Mouse (Mus musculus): ENCODE results near the gene Ndufc2.

Gene Ndufc2

DNA sequence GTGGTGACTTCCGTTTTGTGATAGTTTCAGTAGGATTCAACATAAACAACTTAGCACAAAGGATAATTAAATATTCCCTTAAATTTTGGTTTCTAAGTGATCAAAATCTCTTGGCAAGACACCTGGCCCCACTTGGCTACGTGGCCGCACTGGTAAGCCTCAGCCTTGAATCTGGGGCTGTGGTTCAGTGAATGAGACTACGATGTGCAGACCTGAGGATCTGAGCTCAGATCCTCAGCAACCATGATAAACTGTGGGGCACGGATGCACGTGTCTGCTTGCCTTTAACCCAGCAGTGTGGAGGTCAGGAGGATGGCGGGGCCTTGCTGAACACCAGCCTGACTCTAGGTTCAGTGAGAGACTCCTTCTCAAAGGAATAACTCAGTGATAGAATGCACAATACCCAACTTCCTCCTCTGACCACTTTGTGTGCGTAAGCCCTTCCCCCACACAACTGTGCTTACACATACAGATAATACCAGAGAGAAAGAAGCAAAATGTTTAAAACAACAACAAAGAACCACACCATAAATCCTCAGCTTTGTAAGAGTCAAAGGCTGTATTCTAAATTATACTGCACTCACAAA lies 12.1 kb upstream of the Ndufc2 start:
- no peak for DNase-seq

DNA sequence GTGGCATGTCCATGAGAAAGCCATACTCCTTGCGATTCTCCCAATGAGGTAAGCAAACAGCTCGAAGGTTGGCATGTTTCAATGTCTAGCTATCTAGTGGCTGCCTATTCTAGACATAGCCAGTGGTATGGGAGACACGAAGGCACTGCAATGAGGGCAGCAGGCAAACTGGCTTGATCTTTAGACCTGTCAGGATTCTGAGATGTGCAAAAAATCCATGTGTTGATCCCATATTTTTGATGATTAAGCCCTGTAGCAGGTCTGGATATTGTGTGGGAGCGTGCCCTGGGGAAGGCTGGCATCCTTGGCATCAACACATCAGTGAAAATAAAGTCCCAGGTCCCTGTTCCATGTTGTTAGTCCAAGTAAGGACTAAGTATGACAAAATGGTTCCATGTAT lies 11.3 kb upstream of the Ndufc2 start:
- no peak for DNase-seq

DNA sequence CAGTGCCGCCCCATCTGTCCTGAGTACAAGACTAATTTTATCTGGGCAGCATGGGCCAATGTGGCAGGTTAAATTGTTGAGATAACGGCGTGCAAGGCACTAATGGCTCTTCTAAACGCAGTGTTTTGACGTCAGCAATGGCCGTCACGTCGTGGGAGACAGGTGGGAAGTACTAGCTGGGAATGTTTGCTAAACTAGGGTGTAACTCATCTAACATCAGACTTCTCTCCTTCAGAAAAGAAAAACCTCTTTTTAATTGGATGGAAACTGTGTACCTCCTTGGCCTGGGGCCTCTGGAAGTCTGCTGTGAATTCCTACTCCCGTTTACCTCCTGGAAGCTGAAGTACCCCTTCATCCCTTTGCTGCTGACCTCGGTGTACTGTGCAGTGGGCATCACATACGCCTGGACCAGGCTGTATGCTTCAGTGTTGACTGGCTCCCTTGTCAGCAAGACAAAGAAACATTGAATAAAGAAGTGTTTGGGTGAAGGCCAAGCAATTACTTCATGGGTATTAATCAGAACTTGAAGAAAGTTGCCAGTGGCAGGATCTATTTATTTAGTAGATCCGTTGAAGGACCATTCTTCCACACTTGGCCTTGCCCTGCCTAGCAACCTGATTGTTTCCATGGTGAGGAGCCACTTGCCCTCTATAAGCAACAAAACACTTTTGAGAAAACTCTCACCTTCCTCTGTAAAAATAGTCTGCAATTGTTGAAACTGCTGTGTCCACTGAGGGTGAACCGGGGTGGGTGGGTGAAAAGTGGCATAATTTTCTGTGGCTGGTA lies 8.3 kb upstream of the Ndufc2 start:
- no peak for DNase-seq

DNA sequence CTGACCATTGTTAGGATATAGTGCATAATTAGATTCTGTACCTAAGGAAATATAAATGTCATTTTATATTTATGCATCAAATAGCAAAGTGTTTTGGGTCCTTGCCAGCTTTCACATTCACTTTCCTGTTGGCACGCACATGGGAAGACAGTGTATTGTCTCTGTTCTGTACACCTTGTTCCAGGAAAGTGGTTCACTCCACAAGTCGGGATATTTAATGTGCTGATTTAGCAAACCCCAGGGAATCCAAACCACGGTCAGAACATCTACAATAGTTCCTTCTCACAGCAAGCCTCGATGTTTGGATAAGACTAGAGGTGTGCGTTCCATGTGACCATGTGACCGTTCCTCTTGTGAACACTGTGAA lies 7.7 kb upstream of the Ndufc2 start:
- DNase-seq = no peak

DNA sequence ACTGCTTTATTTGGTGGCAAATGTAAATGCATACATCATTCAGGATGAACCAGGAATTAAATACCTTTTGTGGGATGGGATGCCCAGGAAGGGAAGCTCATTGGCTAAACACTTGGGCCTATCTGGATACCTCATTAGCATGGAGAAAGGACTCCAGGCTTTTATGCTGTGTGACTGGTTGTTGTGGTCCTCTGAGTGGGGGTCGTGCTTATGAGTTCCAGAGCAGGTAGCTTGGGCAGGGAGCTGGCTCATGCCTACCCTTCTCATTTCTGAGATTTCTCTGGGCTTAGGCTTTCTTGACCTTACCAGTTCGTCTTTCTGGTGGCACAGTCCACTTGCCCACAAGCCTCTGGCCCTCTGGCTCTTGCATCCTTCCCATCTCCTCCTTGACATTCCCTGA lies 5.4 kb upstream of the Ndufc2 start:
- DNase-seq = no peak

DNA sequence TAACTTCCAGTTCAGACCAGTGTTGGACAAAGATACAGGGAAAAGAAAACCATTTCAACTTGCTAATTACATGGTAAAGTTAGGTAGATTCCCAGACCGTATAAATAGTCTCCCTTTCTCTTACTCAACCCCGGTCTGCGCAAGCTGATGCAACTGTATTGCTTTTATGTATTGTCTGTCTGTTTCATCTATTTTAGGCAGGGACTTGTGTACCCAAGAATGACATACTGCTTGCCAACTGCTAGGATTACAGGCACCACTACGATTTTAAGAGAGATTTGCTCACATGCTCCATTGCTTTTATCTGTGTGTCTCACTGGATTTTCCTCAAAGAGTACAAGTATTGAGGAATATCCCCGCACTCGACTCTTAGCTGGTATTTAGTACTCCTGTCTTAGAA lies 860 bp upstream of the Ndufc2 start:
- DNase-seq = no peak

DNA sequence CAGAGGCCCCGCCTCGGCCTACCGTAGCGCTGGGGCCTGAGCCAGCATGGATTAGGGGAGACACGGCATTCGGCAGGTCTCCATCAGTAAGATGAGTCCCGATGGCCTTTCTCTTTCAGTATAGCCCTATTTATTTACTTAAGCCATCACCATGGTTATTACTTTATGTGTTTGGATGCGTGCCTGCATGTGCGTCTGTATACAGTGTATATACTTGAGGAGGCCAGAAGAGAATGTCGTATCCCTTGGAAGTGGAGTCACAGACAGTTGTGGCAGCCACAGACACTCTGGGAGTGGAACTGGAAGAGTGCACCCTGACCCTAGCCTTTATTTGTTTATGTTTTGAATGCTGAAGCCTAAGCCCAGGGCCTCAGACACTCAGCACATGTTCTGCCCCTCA lies 7.3 kb downstream of the Ndufc2 start:
- no peak for DNase-seq

DNA sequence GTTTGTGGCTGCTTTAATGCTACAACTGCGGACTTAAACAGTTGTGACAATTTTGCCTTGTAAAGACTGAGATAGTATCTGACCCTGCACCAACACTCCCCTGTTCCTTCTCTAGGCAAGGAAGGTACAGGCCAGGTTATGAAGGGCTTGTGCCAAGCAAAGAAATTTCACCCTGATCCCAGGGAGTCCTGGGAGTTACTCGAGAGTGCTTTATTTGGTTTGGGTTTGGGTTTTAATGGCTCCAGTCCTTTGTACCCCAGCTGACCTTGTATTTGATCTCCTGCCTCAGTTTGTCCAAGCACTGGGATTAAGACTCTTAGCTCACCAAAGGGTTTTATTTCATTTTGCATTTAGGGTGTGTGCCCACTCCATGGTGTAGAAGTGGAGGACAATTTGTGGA lies 11.3 kb downstream of the Ndufc2 start:
- DNase-seq = no peak

DNA sequence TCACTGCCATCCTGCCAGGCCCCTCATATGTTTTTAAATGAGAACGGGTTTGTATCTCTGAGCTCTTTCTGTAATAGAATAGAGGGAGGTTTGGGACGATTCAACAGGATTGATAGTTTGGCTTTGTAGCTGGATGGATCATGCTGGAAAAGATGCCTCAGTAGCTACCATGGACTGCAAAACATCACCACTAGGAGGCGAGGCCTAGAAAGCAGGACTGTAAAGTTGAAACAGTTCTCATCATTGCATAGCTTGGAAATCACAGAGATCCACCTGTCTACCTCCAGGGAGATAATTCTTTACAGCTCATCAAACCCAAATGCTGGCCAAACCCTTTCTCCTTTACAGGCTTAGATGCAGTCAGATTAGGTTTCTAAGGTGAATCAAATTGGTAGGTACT lies 11.8 kb downstream of the Ndufc2 start:
- DNase-seq = no peak

DNA sequence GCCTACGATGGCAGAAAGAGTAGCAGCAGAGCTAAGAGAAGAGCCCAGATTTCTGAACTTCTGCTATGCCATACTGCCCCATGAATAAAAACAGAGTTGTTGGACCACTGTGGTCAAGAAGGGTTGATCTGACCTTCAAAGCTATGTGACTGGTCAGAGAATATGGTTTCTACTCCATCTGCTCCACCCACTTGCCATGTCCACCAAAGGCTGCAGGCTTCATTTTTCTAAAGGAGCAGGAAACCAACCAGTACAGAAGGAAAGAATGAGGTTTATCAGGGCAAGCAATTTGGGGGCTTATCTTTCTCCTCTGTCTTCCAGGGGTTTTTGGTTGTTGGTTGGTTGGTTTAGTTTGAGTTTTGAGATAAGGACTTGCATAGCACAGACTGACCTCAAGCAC lies 14.2 kb downstream of the Ndufc2 start:
- no peak for DNase-seq

DNA sequence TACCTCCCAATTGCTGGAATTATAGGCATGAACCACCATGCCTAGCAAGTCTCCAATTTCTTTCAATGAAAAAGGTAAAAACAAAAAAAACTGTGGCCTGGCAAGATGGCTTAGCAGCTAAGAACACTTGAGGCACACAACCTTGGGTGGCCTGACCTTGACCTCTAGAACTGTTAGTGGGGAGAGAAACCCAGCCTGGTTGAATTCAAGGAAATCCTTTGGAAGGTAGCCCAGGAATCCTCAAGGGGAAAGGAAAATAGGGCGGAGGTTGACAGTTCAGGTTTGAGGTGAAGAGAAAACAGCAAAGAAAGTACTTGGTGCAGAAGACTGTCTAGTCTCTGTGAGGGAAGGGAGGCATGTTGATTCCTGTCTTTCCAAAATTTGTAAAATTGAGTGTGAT lies 14.6 kb downstream of the Ndufc2 start:
- DNase-seq = no peak

DNA sequence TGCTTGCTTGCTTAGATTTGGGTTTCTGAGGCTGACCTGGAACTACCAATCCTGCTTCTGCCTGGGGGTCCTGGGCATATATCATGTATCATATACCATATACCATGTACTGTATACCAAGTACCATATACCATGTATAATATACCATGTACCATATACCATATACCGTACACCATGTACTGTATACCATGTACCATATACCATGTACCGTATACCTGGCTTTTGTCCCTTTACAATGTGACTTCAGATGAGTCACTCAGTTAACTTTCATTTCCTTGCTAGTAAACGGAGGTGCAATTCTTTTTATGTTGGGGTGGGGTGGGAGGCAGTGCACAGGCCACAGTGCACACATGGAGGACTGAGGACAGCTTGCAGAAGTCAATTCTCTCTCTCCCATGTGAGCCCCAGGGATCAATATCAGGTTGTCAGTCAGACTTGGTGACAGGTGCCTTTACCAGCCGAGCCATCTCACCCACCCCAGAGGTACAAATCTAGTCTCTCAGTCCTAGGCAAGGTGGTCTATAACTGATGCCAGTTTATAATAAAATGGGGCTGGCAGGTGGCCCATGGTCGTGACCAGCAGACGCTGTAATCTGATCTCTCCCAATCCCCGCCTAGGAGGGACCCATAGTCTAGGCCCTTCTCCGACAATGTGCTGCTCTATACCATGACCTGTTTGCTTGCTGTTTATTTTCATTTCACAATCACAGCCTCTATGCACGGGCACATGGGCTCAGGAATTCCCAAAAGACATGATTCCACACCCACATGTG lies 15.3 kb downstream of the Ndufc2 start:
- DNase-seq = no peak

DNA sequence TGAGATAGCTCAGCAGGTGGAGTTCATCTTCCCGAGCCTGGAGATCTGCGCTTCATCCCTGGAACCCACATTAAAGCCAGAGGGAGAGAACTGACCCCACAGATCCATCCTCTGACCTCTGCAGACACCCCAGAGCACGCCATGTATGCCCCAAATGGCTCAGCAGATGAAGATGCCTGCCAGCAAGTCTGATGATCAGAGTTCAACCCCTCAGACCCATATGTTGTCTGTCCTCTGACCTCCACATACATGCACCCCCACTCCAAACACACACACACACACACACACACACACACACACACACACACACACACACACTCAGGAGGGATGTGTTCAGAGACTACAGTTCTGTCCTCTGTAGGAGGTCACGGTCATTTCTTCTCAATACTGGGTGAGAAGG lies 16.7 kb downstream of the Ndufc2 start:
- no peak for DNase-seq

DNA sequence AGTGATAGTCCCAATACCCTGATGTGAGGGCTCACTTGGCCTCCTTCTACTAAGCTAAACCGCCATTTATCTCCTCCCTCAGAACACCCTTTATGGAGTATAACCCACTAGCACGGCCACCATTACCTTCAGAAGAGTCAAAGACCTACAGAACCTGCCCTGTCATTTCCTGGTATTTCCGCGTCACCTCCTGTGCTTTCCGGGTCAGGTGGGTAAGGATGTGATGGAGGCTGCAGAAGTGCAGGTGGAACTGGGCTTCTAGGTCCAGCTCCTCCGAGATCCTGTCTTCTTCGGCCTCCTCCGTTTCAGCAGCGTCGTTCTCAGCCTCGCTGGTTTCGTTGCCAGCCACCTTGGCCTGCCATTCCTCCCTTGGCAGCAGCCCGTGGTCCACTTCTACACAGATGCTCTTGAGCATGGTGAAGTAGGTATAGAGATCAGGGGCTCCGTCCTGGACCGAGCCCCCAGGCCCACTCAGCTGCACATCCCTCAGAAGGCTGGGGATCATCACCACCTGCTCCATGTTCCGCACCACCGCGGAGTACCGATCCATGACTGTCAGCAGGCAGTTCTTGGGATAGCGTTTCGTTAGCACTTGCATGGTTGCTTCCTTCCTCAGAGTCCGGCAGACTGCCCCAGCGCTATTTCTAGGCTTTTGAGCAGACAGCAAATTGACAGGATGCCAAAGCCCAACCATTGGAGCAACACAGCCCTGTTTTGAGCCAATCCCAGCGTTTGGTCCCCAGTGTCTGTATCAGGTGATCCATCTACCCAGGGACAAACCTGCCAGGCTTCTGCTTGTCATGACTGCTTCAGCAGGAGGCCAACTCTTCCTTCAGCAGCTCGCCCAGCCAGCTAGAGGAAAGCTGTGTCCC lies 17.3 kb downstream of the Ndufc2 start, which contains the start of gene Thrsp:
Thrsp (minus strand) TSS at position 825 of the 872 bp plus-strand sequence.
- no peak for DNase-seq

DNA sequence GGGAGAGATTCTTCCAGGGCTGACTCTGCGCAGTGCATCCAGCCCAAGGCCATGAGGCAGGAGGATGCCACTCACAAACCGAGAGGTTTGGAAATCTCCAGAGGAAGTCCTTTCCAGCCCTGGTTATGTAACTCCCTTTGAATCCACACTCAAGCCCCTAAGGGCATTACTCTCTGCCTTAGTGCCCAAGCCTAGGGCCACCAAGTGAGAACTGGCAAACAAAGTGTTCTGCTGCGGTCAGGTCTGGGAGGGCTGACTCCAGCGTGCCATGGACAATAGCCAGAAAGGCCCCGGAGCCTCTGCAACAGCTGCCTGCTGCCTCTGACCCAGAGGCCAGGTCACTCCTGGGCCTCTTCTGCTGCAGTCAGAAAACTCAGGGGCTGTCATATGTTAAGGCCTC lies 18.9 kb downstream of the Ndufc2 start:
- DNase-seq = no peak

DNA sequence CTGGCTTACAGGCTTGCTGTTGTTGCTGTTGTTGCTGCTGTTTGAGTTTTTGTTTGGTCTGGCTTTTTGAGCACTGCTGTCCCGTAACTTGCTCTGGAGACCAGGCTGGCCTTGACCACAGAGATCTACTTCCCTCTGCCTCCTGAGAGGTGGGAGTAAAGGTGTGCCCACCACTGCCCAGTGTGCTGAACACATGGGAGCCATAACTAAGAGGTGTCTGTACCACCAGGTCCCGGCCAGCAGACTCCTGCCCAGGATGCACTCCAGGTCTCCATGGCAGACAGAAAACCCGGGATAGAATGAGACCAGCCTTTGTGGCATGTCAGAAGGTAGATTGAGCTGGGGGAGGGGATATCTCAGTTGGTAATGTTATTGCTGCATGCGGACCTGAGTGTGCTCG lies 19.4 kb downstream of the Ndufc2 start:
- no peak for DNase-seq

DNA sequence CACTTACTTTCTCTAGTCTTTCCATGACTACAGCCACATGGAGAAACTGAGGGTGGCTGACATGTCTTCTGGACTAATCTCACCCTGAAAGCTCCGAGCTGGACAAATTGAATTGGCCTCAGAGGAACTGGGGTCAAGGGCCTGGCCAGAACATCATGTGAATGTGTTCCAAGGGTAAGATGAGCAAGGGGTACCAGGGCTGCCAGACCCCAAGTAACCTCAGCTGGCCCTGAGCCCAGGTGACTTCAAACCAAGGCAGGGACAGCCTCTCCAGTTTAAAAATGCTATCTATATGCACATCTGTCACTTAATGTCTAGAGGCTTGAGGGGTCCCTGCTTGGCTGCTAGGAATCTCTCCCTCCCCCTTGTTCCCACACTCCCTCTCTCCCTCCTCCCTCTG lies 20.6 kb downstream of the Ndufc2 start:
- no peak for DNase-seq

DNA sequence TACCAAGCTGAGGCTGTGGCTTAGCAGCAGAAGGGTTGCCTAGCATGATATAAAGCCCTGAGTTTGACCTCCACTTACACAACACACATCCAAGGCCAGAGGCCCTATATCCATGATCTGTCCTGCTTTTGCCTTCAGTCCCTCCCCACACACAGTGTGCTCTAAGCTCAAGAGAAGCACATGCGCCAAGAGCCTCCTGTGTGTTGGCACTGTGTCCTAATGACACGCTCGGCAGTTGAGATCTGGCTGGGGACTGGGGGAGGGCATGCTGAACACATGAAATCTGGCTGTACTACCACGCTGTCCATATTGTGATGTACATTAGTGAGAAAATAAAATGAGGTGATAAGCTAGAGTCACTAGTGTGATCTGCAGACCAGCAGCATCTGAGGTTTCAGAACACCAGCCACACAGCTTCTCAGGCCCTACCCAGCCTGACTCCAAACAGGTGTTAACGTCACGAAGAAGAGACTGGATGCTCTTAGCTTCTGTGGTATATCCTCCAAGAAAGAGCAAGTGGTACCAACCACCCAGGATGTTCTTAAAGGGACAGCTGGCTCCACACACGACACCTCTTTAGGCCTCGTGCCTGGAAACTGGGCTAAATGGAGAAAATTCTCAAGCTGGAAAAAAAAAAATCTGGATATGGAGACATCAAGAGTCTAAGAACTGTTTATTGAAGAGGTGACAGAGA lies 21.3 kb downstream of the Ndufc2 start:
- no peak for DNase-seq

DNA sequence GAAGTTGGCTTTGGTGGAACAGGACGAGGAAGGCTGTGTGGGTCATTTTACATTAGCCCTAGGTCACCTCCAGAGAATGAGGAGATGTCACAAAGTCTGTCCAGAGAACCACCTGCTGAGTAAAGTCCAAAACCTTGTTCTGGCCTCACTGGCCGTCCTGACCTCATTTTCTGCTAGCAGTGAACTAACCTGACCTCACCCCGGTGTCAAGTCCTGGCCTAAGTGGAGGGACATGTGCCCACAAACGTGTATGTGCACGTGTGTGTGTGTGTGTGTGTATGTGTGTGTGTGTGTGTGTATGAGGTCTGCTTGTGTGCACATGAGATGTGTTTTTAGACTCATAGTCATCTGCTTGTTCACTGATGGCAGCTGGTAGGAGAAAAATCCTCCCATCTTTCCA lies 24.0 kb downstream of the Ndufc2 start:
- no peak for DNase-seq

DNA sequence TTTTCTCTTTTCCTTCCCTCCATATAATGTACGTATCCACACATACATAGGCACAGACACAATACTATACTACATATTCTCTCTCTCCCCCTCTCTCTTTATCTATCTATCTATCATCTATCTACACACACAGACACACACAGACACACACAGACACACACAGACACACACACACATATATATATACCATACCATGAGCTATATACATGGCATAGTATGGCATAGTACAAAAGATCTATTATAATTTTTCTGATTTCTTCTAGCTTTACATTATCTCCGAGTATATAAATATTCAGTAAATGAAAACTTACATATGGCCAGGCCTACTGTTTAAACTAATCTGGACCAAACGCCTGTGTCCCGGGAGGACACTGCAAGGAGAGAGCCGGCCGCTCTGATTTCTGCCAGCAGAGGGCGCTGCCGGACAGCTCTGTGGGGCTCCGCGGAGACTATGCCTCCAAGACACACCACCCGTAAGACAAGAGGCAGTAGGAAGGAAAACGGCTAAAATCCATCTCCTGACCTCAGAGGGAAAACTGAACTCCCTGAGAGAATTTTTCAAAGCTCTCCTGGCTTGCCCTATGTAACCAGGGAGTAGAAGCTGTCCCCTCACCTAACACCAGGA lies 24.9 kb downstream of the Ndufc2 start:
- peak; percentile 93 for DNase-seq

DNA sequence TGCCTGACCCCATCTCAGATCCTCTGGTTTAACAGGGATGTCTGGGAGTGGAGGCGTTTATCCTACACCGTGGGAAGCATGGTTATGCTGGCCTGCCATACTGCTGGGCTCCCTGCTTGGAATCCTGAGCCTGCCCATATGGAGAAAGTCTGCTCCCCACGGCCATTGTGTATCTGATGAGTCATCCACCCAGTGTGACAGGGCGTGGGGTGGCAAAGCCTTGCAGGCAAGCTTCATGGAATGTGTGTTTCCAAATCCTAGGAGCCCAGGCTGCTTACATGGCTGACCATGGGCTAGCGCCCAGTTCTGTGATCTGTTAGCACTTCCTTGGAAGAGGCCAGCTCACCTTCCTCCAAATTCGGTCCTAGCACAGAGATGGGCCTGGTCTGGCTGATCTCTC lies 26.8 kb downstream of the Ndufc2 start:
- no peak for DNase-seq

DNA sequence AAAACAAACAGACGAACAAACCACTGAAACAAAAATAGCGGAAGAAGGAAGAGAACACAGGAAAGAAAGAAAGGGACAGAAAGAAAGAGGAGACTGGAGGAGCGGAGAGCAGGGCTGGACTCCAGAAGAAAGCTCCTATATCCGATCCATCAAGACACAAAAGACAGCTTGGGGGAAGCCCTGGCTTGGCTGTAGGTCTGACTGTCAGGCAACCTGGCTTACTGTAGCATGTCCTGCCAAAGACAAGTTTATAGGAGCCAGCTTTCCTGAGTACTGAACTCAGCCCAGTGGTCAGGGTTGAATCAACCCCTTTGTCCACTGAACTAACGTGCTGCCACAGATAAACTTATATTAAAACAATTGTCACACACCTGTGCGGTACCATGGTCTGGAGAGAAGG lies 27.5 kb downstream of the Ndufc2 start:
- DNase-seq = no peak

Measured in B cell, adult 2 months (primary cell).